Mouse (Mus musculus) kidney, postnatal 4 days (tissue): ENCODE data around the gene Aspscr1.
"Not testable (repeated sequence)": the region's sequence is repeated elsewhere in the genome, so short reads cannot be mapped to it uniquely, and the experiment has no call there.

Experiments used
- DNase-seq, 2 experiments: peaks; one replicate each; pipeline ENCODE4 v3.0.0; 2021; ENCODE audit warnings: mixed read lengths in 2 of 2

Aspscr1 gene

DNA sequence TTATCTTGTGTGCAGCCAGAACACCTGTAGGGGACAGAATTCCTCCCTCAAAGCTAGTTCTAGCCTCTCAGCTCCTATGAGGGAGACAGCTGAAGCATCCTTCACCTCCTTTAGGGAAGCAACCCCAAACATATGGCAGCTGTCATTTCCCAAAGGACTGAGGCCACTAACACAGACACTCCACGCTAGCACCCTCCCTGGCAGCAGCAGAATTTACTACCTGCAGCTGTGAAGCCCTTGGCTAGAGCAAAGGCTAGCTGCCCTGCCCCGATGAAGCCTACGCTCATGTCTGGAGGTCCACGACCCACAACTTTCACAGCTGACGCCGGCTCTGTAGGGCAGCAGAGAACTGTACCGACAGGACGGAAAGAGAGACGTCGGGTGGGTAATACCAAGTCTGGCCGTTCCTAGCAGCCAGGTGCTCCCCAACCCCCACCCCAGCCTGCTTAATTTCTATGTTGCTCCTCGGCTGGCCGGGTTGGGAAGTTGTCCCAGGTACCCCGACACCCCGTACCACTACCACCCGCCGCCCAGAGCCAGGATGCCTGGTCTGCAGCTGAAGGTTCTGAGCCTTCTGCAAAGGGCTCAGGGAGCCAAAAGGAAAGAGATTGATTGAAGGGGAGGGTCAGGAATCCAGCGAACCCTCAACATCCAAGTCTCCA lies 29.7 kb upstream of the Aspscr1 start:
- DNase-seq, result no peak

DNA sequence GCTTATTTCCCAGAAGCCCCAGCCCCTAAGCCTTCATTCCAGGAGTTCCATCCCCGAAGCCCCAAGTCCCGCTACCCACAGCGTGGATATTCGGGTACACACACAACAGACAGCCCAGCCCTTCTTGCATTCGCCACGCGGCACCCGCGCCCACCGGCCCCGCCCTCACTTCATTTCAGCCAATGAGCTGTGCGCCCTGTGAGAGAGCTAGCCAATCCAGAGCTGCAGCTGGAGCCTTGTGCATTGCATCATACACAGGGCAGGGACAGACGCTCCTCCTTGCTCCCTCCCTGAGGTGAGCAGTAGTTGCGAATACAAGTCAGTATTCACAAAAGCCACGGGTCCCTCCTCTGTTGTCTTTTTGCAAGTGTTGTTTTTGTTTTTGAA lies 29.2 kb upstream of the Aspscr1 start, which contains the start of gene Pycr1:
Gene Pycr1, minus strand, starts transcription at position 169 of the 387 bp plus-strand sequence.
- DNase-seq, result peak; percentile 93 to 96

DNA sequence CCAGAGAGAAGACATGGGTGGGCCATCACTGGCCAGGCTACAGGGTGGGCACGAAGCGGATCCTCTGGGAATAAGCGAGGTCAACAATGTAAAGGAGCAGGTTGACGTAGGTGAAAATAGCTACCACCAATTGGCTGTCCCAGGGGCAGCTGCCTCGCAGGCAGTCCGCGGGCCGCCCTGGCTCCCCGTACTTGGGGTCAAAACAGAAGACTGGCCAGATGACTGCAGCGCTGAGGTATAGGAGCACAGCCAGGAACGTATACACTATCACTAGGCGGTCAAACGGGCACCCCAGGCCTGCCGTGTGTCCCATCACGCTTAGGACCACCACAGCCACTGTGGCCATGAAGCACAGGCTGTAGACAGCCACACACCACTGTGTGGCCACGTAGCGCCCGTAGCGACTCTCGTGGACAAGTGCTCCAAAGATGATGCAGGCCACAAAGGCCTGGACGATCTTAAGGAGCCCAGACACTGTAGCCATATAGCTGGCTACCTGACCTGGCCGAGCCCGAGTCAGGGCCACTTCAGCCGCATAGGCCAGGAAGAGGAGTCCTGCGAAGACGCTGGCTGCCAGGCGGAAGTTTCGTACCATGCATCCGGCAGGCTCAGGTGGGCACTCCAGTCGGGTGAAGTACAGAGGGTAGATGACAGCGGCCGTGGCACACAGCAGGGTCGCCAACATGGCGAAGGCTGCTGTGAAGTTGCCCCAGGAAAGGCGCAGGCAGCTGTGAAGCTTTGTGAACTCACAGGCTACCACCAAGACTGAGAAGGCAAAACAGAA lies 25.5 kb upstream of the Aspscr1 start:
- DNase-seq, result no peak

DNA sequence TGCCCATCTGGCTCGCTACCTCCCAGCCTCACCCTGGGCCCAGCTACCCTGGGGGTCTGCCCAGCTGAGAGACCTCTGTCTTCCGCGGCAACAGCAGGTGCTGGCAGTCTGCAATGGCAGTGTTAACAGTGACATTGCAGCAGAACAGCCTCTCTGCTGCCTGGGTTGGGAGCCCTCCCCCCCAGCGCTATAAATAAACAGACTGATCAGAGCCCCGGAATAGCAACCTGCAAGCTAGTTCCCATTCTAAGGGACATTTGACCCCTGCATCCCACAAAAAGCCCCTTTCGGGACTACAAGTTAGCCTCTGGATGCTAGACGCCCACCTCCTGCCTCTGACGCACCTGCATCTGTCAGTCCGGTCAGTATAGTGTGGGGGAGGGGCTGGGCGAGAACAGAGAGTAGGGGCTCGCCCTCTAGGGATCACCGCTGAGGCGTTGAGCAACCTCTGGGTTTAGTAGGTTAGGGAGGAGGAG lies 24.7 kb upstream of the Aspscr1 start, which contains the start of gene Myadml2:
Gene Myadml2, minus strand, starts transcription at position 158 of the 476 bp plus-strand sequence.
- DNase-seq, result peak; percentile 51 to 54

DNA sequence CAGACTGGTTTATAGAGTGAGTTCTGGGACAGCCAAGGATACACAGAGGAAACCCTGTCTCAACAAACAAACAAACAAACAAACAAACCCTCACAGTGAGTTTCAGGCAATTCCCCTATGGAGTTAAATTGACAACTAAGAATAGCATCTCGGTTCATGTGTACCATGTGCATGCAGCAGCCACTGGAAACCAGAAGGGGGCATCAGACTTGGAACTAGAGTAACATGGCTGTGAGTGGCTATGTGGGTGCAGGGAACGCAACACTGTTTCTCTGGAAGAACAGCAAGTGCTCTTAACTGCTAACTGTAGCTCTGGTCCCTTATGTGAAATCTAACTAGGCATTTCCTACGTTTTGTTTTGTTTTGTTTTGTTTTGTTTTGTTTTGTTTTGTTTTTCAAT lies 20.9 kb upstream of the Aspscr1 start:
- no peak for DNase-seq

DNA sequence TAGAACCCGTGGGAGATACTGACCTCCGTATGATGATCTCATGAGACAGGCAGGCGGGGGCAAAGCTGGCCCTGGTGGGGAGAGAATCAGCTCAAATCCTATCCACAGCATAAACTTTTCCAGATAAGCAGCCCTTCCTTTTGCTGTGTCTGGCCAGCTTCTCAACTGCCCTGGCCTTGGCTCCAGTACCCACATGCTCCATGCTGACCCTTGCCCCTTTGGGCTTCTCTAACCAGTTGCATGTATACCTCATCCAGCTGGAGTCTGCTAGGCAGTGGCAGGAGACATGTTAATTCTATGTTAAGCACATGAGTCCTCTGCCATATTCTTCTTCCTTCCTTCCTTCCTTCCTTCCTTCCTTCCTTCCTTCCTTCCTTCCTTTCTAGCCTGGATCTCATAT lies 18.0 kb upstream of the Aspscr1 start:
- DNase-seq, result no peak

DNA sequence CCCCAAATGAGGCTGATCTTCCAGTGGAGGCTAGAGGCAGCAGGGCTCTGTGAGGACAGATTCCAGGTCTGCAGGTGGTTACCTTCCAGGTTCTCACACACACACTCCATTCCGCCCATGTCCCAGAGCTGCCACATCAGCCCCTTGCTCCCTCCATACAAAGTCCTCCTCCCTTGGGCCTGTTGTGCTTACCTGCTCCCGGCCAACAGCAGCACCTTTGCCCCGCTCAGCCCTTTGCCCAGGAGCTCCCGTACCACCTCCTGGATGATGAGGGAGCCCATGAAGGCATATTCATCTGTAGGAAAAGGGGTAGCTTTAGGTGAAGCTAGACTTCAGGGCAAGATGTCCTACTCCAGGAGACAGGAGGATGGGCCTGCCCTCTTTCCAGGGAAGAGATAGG lies 15.5 kb upstream of the Aspscr1 start:
- peak in 1 of 2 experiments; percentile 36 for DNase-seq

DNA sequence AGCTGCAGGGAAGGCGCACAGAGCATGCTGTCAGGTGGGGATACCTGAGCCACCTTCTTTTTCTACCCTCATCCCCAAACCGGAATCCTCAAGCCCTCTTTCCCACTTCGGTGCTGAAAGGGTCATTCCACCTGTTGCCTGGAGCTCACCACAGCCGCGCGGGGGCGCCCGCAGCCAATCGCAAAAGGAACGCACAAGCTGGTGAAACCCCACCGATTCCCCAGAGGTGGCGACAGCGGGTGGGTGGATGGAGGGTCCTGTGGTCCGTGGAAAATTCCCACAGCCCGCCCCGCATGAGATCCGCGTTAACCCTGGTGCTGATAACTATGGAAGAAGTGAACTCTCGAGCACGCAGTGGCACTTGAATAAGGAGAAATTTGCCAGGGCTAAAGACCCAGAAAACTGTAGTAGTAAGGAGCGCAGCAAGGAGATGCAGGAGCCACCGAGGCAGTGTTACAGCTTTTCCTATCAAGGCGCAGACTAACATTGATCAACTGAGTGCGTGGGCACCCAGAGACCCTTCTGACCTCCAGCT lies 13.8 kb upstream of the Aspscr1 start:
- peak; percentile 90 to 93 for DNase-seq

DNA sequence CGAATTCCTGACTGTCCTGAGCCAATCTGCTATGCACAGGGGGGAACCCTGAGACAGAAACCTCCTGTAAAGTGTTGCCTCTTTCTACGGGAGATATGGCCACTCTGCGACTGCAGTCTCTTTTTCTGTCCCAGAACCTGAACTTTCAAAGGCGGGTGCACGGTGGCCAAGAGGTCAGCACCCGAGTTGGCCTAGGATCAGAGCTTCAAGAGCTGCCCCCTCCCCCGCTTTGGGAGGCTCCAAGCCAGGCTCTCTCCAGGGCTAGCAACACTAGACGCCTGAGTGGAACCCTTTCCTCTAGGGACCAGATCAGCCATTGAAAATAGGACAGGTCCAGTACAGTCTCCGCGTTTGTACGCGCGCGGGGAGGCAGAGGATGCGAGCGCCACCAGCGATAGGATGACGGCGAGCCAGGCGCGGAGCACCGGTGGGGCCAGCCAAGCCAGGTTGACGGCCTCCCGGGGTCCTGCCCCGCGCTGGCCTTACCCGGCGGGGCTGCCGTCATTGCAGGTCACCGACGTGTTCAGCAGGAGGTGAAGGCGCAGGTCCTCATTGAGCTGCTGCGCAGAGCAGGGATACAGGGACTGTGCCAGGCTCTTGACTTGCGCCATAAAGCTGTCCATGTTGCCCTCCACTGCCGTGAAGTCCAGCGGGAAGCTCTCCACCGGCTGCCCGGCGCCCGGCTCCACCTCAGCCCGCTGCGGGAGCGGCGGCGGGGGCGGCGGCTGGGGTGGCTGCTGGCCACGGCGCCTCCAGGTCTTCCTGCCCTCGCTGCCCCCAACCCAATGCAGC lies 13.1 kb upstream of the Aspscr1 start:
- DNase-seq, result peak; percentile 24 to 49

DNA sequence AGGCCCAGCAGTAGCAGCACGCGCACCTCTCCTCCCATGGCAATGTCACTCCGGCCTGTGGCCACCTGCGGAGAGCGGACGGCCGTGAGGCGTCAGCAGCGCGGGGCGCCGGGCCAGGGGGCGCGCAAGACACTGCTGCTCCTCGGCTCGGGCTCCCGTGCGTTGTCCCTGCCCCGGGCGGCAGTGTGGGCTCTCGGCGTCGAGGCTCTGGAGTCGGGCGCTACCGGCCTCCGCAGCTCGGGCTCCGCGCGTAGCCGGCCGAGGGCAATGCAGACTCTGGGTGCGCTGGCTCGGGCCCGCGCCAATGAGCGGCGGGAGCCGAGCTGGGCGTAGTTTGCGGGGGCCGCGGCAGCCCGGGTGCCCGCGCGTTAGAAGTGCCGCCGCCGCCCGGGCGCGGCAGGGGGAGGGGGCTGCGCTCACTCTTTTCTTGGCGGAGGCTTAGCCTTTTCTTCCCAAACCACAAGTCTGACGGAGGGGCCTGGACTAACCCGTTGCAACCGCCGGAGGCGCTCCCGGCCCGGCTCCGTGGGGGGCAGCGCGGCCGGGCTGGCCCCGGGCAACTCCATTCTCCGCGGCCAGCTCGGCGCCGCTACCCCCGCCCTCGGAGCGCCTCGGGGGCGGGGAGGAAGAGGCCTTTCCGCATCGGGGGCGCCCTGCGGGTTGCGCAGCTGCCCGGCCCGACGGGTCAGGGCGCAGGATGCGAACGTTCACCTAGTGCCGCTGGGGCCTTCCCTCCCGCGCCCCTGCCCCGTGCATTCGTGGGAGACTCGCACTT lies 12.3 kb upstream of the Aspscr1 start:
- peak; percentile 67 to 75 for DNase-seq

DNA sequence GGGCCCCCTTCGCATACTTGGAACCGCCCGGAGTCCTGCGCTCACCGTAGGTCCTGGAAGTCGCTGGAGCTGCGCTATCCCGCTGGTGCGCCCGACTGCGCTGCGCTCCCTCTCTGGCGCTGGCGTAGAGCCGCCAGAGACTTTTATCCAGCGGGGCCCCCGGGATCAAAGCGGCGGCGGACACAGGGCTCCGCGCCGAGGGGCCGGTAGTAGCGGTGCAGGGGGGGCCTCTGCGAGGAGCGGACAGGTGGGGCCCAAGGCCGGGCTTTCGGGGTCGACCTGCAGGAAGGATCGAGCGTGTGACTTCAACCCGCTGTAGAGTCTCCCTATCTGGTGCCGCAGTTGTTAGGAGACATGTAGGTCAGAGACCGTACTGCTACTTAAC lies 11.7 kb upstream of the Aspscr1 start, which contains the start of gene Notum:
Gene Notum, minus strand, starts transcription at position 100 of the 385 bp plus-strand sequence.
- DNase-seq, result peak in 1 of 2 experiments; percentile 49

DNA sequence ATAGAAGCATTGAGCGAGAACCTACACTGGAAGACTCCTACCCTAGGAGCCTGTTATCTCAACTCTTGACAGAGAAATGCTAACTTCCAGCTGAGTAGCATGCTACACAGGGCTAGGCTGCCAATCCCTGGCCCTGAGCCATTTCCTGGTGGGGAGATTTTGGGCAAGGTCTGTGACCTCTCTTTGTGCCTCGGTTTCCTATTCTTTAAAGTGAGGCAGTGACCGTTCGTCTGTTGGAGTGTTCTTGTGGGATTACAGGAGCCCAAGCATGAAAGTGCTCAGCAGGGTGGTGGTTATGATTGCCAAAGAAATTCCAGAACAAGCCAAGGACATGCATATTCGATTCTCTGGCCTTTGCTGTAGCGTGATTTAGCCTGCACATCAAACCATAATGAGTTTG lies 10.0 kb upstream of the Aspscr1 start:
- DNase-seq, result no peak

DNA sequence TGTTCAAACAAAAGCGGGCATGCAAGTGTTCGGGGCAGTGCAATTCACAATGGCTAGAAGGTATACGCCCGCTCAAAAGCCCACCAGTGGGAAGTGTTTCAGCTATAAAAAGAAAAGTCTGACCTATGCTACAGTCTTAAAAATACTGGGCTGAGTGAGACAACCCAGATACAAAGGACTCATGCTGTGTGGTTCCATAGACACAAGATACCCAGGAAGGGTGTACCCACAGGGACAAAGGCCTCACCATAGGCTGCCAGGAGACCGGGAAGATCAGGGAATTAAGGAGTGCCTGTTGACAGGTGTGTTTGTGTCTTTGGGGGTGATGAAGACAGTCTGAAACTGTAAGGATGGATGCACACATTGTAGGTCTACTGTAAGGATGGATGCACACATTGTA lies 9.1 kb upstream of the Aspscr1 start:
- no peak for DNase-seq

DNA sequence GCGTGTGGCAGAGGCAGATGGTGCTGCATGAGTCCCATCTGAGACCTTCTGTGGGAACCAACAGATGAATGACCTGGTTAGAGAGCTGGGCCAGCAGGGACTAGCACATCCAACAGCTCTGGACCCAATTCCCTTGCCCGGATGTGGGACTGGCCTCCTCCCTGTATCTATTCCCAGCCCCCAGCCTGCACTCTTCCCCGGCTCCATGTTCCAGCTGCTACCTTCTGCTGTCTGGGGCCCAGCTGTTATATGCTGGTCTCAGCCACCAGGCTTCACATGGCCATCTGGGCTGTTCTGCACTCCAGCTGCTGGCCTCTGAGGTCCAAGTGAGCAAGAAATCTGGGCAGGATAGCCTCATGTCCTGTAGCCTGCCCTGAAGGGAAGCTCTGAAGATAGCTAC lies 7.4 kb upstream of the Aspscr1 start:
- peak; percentile 70 to 72 for DNase-seq

DNA sequence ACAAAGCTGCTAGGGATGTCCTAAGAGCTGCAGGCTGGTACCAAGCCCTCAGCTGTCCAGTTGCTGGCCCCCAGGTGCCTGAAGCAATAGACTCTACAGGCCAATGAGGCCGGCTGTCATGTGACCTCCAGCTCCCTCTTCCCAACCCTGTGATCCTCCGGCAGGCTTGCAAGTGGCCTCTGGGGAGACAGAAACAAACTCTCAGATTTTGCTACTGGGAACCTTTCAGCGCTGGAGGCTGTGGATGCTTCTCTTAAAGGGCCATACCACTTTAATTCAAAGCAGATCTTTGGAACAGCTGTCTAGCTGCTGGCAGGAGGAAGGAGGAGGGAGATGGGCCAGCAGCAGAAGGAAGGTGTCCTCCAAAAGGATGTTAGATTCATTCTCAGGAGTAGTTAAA lies 6.2 kb upstream of the Aspscr1 start:
- peak in 1 of 2 experiments; percentile 25 for DNase-seq

DNA sequence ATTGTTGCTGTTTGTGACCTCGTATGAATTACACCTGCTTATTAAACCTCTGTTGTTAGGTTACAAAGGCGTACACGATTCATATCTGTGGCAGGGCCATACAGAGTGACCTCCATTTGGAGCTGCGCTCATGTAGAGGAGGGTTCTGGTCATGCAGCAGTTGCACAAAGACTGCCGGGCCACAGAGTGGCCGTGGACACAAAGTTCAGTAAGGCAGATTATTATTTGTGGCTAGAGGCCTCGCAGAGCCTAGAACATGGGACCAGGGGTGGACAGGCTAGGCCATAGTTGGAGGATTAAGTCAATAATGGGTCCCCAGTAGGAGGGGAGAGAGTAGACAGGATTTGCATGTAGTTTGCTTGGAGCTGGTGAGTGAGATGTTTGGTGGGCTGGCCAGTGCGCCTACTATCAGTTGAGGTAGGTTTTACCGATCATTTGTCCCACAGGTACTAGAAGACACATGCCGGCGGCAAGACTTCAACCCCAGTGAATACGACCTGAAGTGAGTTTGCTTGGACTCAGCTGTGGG lies 885 bp downstream of the Aspscr1 start:
- no peak for DNase-seq

DNA sequence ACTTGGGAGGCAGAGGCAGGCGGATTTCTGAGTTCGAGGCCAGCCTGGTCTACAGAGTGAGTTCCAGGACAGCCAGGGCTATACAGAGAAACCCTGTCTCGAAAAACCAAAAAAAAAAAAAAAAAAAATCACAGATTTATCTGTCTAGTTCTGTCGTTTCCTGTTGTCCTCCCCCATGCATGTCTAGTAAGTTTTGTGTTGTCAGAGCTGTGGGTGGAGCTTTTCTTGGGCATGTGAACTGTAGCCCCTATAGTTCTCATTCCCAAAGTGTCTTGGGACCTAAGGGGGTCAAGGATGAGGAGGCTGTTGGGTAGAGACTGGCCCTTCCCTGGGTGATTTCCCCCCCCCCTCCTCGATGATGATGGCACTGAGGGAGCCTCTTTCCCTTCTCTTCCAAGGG lies 3.1 kb downstream of the Aspscr1 start:
- not testable (repeated sequence) for DNase-seq

DNA sequence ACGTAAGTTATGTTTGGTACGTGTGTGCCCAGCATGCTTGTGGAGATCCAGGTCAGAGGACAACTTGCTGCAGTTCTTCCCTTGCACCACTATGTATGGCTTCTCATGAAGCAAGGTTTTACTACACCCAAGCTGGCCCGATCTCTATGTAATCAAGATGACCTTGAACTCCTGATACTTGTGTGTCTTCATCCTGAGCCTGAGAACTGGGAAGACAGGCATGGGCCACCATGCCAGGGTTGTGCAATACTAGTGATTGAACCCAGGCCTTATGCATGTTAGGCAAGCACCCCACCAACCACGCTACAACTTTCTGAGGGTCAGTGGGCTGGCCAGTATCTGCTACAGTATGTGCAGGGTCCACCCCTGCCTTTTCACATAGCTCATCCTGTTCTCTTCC lies 4.2 kb downstream of the Aspscr1 start:
- DNase-seq, result no peak

DNA sequence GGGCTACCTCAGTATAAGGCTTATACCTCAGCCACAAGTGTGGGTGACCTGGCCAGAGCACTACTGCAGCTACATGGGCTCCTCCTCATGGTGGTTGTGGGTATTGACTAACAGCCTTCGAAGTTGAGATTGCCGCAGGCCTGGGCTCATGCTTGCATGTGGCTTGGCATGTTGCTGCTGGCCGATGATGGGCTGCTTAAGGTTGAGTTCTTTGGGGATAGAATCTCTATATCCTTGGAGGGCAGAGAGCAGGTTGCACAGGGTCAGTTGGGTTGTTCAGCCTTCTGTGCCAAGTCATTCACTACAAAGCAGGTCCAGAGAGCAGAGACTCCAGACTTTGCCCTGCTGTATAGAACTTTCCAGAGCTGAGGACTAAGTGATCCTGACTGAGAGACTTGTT lies 7.1 kb downstream of the Aspscr1 start:
- peak; percentile 50 to 62 for DNase-seq

DNA sequence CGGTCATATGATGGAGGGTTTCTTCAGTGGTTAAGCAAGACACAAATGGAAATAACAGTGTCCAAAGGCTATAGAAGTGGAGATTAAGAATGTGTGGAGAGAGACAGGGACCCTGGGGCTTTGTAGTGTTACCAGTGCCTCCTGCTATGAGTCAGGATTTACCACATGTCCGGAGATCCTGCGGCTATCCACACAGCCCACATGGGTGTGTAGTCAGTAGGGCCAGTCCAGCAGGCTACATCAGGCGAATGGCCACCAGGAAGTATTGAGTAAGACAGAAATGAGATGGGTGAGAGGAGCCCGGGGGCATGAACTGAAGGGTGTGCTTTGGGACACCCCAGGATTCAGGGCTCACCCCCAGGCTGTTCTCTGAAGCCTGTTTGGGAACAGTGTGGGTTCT lies 9.9 kb downstream of the Aspscr1 start:
- DNase-seq, result no peak

DNA sequence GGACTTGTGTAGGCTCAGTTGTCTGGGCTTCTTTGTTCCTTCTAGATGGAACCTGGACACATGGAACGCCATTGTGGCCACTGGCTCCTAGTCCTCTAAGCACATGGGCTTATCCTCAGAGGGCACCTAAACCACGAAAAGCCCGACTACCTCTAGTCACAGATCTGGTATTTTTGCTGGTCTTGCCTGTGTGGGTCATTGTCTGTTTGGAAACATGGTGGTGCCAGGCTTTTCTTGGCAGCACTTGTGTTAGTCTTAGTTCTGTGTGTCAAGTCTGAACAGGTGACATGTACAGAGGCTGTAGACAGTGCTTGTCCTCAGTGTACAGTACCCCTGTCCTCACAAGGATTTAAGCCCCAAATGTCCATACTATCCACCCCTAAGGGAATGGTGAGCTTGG lies 10.8 kb downstream of the Aspscr1 start:
- no peak for DNase-seq

DNA sequence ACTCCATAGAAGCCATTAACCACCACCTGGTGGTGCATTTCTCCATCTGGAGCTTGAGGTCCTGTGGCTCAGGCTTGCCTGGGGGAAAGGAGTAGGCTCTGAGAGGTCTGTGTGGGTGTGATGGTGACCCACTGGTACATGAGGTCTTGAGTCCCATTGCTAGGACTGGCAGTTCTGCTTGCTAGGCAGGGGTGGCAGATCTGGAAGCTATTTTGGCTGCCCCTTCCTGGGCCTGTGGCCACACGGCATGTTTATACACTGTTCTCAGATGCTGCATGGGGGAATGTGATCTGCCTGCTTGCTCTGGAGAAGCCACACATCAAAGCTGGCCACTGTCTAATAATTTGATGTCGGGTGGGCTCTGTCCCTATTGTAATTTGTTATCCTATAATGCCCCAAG lies 11.3 kb downstream of the Aspscr1 start:
- no peak for DNase-seq
